Mouse (Mus musculus): ENCODE data around the gene Ola1. TPM values are rescaled to one million over a fixed set of nuclear protein-coding genes. Genes with fewer than 3 reads are reported as not detected.

The Ola1 gene
- total RNA-seq, 2 experiments from 2014 or later, result 57.5 to 59.7 TPM

DNA sequence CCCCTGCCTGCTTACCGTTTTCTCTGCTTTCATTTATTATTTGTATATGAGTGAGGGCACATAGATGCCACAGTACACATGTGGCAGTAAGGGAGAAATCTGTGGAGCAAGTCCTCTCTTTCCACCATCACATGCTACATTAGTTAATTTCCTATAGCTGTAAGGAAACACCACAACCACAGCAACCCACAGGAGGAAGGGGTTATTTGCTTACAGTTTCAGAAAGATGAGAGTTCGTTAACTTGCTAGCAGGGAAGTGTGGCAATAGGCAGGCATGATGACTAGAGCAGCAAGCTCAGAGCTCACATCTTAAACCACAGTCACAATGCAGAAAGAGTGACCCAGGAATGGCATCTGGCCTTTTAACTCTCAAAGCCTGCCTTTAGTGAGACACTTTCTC, 58.0 kb downstream of the Ola1 start:
- intact Hi-C loops (cut with DNase I), result loop anchor here (10.0 kb wide), 1 partner anchor 254 kb away; no protein-coding TSS in a partner anchor
- DNase-seq, result no peak

DNA sequence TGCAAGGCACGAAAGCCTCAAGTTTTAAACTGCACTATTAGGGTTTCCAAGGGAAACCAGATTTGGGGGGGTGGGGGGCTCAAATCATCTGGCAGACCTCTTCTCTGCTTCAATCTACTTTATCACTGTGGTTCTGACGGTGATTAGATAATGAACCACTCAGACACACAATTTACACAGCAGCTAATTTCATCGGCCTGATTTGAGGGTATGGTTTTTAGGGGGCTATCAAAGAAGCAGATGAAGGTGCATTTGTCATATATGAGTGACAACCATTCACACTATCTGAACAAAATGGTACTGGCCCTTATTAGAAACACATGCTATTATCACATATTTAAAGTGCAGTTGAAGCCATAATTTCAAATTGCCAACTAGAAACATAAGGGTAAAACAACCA, 61.5 kb downstream of the Ola1 start:
- intact Hi-C loops (cut with DNase I), result no loop called here
- no peak for DNase-seq

DNA sequence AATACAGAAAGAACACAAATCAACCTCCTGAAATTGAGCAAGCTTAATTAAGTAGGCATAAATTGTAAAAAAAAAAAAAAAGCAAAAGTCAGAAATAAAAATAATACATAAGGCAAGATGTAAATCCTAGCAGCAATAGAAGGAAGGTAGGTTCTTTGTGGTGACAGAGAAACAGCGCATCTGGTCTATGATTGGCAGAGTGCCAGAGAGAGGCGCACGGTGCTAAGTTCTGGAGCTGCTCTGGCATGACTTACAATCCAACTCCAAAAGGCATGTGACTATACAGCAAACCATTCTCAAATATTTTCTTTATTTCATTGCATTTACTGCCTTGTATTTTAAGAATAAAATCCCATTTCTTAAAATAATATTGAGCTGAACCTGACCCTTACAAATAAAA, 68.2 kb downstream of the Ola1 start:
- intact Hi-C loops (cut with DNase I), result no loop called here
- no peak for DNase-seq

DNA sequence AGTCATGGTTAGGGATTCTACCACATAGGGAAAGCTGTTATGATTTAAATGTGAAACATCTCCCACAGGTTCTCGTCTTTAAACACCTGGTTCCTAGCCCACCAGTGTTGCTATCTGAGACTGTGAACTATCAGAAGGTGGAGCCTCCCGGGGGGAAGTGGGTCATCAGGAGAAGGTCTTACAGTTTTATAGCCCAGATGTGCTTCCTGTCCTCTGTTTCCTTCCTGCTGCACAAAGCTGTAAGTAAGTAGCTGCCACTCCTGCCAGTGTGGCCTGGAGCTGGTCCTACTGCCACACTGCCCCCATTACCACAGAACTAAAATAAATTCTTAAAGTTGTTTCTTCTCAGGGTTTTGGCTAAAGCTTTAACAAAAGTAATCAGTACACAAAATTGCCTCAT, 72.6 kb downstream of the Ola1 start:
- no peak for DNase-seq
- intact Hi-C loops (cut with DNase I), result no loop called here

DNA sequence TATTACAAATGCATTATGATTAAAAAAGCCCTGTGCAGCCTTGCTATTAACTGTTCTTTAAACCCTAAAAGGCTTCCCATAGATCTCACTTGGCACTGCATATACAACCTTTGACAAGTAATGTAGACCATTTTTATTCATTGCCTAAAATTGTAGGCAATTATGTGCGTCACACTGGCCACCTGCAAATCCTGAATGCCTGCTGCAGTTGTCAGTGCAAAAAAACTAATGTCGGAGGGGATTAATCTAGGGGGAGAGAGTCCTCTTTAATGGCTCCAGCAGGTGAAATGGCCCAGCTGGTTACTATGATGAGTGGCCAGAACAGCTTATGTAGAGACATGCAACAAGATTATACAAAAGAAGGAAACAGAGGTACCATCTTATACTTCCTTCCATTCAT, 75.0 kb downstream of the Ola1 start:
- intact Hi-C loops (cut with DNase I), result no loop called here
- DNase-seq, result no peak

DNA sequence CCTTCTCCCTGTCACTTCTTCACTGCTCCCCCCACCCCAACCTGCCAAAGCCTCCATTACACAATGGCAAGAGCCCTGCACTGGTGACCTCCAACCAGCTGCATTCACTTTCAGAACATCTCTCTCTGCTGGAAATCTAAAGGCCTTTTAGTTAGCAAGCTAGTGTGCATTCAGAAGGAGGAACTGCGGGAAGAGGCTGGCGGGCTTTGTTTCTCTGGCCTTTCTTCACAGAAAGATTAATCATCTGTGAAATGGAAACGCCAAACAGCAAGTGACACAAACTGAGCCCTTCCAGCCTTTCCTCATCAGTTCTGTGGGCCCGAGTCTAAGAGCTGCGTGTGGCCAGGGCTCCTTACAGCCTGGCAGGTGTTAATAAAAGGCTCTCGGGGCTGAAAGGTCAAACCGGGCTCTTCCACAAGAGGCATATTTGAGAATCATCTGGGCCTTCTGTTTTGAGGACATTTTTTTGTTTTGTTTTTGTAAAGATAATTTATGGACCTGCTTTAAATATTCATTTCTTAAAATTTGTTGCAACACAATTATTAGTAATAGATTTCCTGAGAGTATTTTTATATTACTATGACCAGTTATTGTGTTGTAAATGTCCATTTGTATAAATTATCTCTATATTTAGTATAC, 75.8 kb downstream of the Ola1 start:
- intact Hi-C loops (cut with DNase I), result no loop called here
- DNase-seq, result no peak

DNA sequence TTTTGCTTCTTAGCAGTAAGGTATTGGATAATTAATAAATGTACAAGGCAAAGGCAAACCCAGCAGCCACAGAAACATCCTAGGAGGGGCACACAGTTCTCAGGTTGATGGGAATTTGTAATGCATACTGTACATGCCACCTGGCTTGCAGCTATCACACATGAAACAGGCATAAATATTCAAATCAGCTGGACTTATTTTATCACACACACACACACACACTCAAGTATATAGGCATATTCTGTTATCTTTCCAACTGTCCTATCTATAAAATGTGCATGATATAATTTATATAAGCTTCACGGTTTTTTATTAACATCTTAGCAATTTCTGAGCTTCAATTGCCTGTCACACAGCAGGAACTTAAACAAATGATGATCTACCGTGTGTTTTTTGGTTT, 85.8 kb downstream of the Ola1 start:
- no peak for DNase-seq
- intact Hi-C loops (cut with DNase I), result no loop called here

DNA sequence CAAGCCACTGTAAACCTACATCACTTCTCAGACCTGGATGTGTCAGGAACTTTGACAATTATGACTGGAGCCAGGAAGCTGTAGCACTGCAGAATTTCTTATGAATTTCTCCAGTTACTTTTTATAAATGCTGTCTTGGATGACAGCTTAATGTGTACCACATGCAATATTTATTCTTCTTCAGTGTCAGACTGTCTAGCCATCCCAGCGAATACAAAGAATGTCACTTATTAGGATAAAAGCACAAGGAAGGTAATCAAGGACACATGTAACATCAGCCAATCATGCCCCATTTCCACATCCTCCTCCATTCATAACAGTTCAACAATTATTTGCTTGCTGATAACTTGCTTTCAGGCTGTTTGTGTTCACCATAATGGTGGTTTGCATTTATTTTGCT, 91.0 kb downstream of the Ola1 start:
- DNase-seq, result no peak
- intact Hi-C loops (cut with DNase I), result no loop called here

DNA sequence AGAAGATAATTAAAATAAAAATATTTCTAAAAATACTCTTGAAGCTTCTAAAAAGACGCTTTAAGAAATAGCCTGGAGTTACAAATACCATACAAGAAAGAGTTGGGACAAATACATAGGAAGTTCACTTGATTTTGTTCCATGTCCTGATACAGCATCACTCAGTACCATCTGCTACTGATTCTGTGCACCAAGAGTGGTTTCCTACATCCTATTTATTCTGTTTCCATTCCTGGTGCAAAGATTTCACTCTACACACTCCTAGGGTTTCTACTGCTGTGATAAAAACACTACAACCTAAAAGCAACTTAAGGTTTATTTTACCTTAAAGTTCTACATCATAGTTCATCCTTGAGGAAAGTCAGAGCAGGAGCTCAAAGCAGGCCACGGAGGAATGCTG, 99.9 kb downstream of the Ola1 start:
- no peak for DNase-seq
- intact Hi-C loops (cut with DNase I), result no loop called here

DNA sequence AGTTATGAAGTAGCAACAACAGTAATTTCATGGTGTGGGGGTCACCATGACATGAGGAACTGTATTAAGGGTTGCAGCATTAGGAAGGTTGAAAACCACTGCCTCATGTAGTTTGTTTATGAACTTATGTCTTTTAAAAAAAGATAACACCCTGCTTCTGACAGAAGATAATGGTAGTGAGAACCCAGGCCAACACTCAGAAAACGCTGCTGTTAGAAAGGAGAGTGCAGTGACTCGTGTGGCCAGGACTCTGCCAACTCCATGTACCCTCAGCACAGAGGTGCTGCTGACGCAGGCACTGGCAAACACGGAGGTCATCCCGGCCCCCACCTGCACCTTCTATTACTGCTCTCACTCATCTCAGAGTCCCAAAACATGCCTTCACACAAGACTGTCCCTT, 111.6 kb downstream of the Ola1 start:
- intact Hi-C loops (cut with DNase I), result no loop called here
- DNase-seq, result no peak

DNA sequence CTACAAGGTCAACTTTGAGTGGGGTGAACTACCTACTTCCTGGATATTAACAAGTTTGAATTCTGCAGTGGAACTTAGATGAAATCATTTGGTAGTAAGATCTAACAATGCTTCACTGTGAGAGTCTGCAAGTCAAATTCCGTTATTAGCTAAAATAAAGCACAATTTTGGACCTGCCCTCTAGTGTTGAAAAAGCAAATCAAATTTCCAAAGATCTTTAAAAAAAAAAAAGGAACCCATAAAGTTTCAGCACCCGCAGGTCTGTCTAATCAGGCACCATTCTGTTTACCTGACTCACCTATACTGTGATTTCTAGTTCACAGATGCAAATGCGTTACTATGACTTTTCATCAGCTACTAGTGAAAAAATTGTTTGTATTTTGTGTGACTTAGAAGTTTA, 122.2 kb downstream of the Ola1 start:
- intact Hi-C loops (cut with DNase I), result no loop called here

DNA sequence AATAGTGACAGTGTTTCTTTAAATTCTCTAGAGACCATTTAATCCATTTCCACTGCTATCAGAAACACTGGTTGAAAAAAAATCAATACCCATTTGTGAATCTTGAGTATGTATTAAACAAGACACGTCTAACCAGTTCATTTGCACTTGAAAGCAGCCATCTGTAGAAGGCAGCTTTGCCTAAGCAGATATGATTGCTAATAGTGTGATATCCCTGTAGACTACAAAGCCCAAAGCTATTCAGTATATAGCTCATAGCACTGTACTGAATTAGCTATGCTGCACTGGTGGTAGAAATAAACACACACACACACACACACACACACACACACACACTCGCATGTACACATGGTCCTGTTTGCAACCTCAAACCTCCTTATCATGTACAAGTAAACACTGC, 123.4 kb downstream of the Ola1 start:
- intact Hi-C loops (cut with DNase I), result no loop called here
- DNase-seq, result no peak

More for the DNA sequence above, 122.2 kb downstream of the Ola1 start:
- no peak for DNase-seq

DNA sequence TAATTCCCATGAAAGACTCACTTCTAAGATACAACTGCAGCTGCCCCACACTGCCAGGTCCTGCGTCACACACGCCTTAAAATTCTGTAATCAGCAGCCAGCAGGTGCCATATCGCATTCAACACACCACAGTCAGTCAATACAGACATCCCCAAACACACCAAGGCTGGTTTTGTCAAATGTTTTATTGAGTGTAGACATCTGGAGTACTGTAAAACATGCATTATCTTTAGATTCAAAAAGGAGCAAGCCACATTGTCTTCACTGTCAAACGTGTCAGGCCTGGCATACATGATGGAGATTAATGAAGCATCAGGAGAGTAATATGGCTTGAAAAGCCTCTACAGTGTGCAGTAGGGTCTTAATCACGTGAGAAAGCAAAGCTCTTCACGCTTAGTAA, 125.7 kb downstream of the Ola1 start:
- intact Hi-C loops (cut with DNase I), result no loop called here
- no peak for DNase-seq

DNA sequence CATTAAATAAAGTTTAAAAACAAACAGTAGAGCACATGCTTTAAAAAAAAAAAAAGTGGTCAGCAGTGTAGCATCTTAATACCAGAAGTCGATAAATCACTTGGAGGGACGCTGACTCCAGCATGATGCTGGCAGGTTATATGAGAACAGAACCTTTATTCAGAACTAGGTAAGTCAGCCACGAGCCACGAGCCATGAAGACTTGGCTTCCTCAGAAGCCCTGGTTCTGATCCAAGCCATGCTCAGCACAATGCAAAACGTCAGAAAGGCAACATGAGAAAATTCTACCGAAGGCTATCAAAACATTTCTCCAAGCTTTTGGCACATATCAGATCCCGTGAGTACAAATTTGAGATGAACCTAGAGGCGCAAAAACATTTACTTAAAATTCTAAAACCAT, 127.4 kb downstream of the Ola1 start:
- DNase-seq, result no peak
- intact Hi-C loops (cut with DNase I), result no loop called here

DNA sequence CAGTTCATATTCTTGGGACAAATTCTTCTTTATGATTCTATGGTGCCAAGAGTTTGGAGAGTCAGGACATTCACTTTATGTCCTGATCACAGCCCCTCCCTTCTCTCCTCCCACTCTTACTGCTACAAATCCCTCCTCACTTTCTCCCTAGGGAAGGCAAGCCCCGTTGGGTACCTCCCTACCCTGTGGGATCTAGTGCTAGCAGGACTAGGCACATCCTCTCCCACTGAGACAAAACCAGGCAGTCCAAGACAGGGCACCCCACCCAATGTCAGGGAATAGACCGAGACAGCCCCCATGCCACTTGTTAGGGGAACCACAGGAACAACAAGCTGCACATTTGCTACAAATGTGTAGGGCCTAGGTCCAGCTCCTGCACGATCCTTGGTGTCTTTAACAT, 131.1 kb downstream of the Ola1 start:
- no peak for DNase-seq
- intact Hi-C loops (cut with DNase I), result no loop called here

DNA sequence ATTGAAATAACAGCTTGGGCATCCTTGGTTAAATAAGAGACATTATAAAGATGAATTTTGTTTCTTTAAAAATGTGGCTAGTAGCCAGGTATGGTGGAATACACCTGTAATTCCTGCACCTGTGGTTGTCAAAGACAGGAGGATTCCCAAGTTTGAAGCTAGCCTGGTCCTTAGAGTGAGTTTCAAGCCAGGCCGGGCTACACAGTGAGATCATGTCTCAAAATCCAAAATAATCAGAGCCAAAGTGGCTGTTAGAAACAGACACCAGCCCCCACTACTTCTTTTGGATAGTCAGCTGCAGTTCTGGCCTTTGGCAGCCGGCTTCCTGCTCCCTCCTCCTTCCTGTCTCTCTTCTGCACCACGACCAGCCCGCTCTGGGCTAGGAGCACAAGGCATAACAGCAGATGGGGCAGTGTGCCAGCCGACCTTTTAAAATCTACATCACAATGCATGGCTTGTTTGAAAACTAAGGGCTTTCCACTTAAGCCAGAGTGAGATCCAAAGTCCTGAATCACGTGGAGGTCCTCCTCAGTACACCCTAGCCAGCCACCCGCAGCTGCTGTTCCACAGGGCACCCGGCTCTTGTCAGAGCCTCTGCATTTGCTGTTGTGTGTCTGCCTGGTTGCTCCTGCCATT, 132.9 kb downstream of the Ola1 start:
- intact Hi-C loops (cut with DNase I), result no loop called here
- no peak for DNase-seq

DNA sequence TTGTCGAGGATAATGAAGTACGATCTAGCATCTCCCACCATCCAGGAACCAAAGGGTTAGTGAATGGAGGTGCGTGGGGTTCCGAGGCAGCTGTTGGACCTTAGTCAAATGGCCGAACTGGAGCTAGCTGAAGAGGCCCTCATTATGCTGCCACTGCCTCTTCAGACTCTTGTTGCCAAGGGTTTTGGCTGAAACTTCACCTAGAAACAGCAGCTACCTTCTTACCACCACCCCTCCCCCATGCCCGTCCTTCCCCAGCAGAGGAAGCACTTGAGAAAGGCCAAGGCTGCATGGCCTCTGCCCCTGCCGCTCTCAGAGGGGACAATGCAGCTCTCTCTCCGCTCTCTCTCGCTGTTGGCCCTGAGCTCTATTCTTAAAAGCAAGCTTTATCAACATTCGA, 136.2 kb downstream of the Ola1 start:
- no peak for DNase-seq
- intact Hi-C loops (cut with DNase I), result no loop called here

DNA sequence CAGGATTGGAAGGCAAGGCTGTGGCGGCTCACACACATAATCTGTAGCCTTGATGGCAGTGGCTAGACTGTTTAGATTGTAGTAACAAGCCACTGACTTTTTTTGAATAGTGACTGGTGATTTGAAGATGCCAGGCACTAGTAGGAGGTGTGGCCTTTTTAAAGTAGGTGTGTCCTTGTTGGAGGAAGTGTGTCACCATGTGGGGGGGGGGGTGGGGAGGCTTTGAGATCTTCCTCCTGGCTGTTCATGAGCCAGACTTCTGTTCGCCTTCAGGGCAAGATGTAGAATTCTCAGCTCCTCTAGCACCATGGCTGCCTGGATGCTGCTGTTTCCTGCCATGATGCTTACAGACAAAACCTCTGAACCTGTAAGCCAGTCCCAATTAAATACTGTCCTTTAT, 136.9 kb downstream of the Ola1 start:
- intact Hi-C loops (cut with DNase I), result no loop called here
- DNase-seq, result no peak

DNA sequence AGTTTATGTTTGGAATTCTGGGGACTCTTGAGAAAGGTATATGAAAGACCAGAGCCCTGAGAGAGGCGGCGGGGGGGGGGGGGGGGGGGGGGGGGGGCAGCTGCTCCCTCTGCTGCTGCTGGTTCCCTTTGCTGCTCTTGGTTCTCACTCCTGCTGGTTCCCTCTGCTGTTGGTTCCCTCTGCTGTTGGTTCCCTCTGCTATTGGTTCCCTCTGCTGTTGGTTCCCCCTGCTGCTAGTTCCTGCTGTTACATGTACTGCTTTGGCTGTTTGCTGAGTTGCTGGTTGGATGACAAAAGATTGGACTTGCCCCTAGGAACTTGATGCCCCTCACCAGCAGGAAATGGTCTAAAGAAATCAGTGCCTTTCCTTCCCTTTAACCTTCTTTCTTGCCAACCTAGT, 138.6 kb downstream of the Ola1 start:
- no peak for DNase-seq
- intact Hi-C loops (cut with DNase I), result no loop called here

DNA sequence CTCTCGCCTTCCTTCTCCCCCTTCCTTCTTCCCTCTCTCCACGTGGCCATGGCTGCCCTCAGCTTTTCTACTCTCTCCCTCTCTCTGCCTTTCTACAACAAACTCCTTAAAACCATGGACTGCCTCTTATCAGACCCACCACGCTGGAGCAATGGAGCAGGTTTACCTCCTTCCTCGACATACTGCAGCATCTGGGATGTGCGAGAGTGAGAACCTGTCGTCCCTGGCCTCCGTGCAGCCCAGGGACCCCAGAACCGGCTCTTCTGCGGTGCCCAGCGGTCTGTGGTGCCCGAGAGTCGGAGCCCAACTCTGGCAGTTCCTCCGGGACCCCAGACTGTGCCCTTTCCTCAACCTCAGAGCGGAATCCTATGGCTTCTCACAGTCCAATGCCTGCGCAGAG, 139.4 kb downstream of the Ola1 start:
- intact Hi-C loops (cut with DNase I), result no loop called here
- DNase-seq, result no peak

DNA sequence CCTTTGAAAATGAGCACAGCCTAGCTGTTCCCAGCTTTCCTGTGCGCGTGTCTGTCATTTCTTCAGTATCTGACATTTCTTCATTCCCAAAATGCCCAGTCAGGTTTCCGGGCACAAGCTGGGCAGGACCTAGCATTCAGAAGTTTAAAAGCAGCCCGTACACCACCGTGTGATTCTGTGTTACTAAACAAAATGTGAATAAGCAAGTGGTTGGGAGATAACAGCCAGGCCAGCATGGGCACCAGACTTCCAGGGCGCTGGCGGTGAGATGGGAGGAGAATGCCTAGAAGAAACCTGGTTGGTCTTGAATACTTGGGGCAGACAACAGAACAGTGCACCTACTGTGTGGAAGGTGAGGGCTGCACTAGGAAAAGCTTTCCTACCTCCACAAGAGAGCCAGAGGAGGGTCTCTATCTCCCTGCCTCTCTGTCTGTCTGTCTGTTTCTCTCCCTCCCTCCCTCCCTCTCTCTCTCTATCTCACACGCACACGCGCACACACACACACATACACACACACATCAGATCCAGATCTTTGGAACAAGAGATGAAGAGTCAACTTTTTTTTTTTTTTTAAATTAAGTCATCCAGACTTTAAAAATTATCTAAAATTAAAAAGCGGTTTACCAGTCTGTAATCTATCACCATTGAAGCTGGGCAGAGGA, 144.8 kb downstream of the Ola1 start:
- intact Hi-C loops (cut with DNase I), result no loop called here
- no peak for DNase-seq

DNA sequence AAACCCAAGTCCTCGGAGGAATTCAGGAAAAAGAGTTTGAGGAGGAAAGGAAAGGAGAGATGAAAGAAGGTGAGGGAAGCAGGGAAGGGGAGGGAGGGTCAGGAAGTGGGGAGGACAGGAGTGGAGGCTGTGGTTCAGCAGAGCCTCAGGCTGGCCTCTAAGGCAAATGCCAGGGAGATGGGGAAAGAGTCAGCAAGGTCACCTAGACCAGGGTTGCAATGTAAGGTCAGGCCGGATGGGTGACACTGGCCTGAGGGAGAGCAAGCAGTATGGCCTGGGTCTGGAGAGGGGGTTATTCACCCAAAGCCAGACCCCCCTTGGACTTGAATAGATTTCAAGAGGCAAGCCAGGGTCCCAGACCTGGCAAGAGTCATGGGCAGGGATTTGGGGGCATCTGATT, 147.5 kb downstream of the Ola1 start:
- intact Hi-C loops (cut with DNase I), result no loop called here
- DNase-seq, result no peak
